Mouse (Mus musculus): ENCODE measurements around the gene Bmp5. TPM values are rescaled to one million over a fixed set of nuclear protein-coding genes. Genes with fewer than 3 reads are reported as not detected.
"Not testable (repeated sequence)": the region's sequence is repeated elsewhere in the genome, so short reads cannot be mapped to it uniquely, and the experiment has no call there.

Gene Bmp5
- polyA plus RNA-seq, 1 experiment from 2014 or later = 2.0 TPM

GRCm38 (mm10) chr9:75785959-75786358 is 10.8 kb downstream of the Bmp5 start:
- Histone ChIP-seq H3K36me3 (no peaks in the 10 kb centered on the region), H3K27me3 (no peaks in the 10 kb centered on the region), H3K4me2 (replicated peaks) (no peak overlapping the region), H3K4me1 (no peaks in the 10 kb centered on the region), H3K27ac (replicated peaks) (no peak overlapping the region), H3K9me3 (no peaks in the 10 kb centered on the region), H3K9ac (replicated peaks) (no peak overlapping the region), H3K4me3 (no peak overlapping the region)
- ATAC-seq (replicated peaks) = no peak
- 87% methylated on average over 5 of the region's 5 CpGs for WGBS

- Histone ChIP-seq H3K27ac (replicated peaks) (no peak overlapping the region), H3K27me3 (no peaks in the 10 kb centered on the region), H3K9ac (replicated peaks) (no peak overlapping the region), H3K4me2 (replicated peaks) (no peak overlapping the region), H3K4me1 (no peaks in the 10 kb centered on the region), H3K36me3 (no peaks in the 10 kb centered on the region), H3K4me3 (no peak overlapping the region), H3K9me3 (no peaks in the 10 kb centered on the region)
- 78% methylated on average over 15 of the region's 15 CpGs for WGBS
- ATAC-seq (replicated peaks) = no peak
These were observed 12.0 kb downstream of the Bmp5 start for GRCm38 (mm10) chr9:75787121-75787520.

GRCm38 (mm10) chr9:75789879-75790428 is 14.8 kb downstream of the Bmp5 start:
- no peak overlapping the region for H3K9ac ChIP-seq (replicated peaks)
- H3K27me3 ChIP-seq = no peaks in the 10 kb centered on the region
- H3K4me2 ChIP-seq (replicated peaks) = no peak overlapping the region
- no peak for ATAC-seq (replicated peaks)
- H3K4me3 ChIP-seq = no peak overlapping the region
- H3K36me3 ChIP-seq = no peaks in the 10 kb centered on the region
- H3K4me1 ChIP-seq = no peaks in the 10 kb centered on the region
- H3K27ac ChIP-seq (replicated peaks) = no peak overlapping the region
- no peaks in the 10 kb centered on the region for H3K9me3 ChIP-seq
- WGBS = 69% methylated on average over 7 of the region's 7 CpGs

- H3K27me3 ChIP-seq = no peaks in the 10 kb centered on the region
- no peaks in the 10 kb centered on the region for H3K4me1 ChIP-seq
- H3K9me3 ChIP-seq = no peaks in the 10 kb centered on the region
- H3K36me3 ChIP-seq = no peaks in the 10 kb centered on the region
- H3K4me3 ChIP-seq = no peak overlapping the region
- H3K9ac ChIP-seq (replicated peaks) = no peak overlapping the region
- H3K4me2 ChIP-seq (replicated peaks) = no peak overlapping the region
- H3K27ac ChIP-seq (replicated peaks) = no peak overlapping the region
- ATAC-seq (replicated peaks) = no peak
- WGBS = 80% methylated on average over 6 of the region's 6 CpGs
These were observed 29.8 kb downstream of the Bmp5 start for GRCm38 (mm10) chr9:75804940-75805339.

- not testable (repeated sequence) for H3K4me2 ChIP-seq (replicated peaks); H3K9ac ChIP-seq (replicated peaks)
- ATAC-seq (replicated peaks) = 0 out of 2 replicates have a peak, but pooled peaks have one; percentile 53
These were observed 33.0 kb downstream of the Bmp5 start for GRCm38 (mm10) chr9:75808179-75808578.

GRCm38 (mm10) chr9:75808659-75809058 is 33.5 kb downstream of the Bmp5 start:
- no peaks in the 10 kb centered on the region for H3K36me3 ChIP-seq
- no peaks in the 10 kb centered on the region for H3K27me3 ChIP-seq
- H3K4me3 ChIP-seq = no peak overlapping the region
- no peak overlapping the region for H3K4me2 ChIP-seq (replicated peaks)
- H3K4me1 ChIP-seq = no peaks in the 10 kb centered on the region
- no peak for ATAC-seq (replicated peaks)
- H3K27ac ChIP-seq (replicated peaks) = no peak overlapping the region
- 56% methylated on average over 7 of the region's 7 CpGs for WGBS
- no peaks in the 10 kb centered on the region for H3K9me3 ChIP-seq
- no peak overlapping the region for H3K9ac ChIP-seq (replicated peaks)

More at GRCm38 (mm10) chr9:75808179-75808578, 33.0 kb downstream of the Bmp5 start:
- not testable (repeated sequence) for H3K27ac ChIP-seq (replicated peaks); H3K4me3 ChIP-seq; H3K9me3 ChIP-seq; H3K27me3 ChIP-seq; H3K4me1 ChIP-seq; H3K36me3 ChIP-seq
- WGBS = 88% methylated on average over 4 of the region's 4 CpGs

- H3K4me3 ChIP-seq = no peak overlapping the region
- 98% methylated on average over 1 of the region's 1 CpGs for WGBS
- no peak overlapping the region for H3K9ac ChIP-seq (replicated peaks)
- no peak overlapping the region for H3K27ac ChIP-seq (replicated peaks)
- no peaks in the 10 kb centered on the region for H3K4me1 ChIP-seq
- no peak for ATAC-seq (replicated peaks)
- no peaks in the 10 kb centered on the region for H3K27me3 ChIP-seq
- no peak overlapping the region for H3K4me2 ChIP-seq (replicated peaks)
- H3K36me3 ChIP-seq = no peaks in the 10 kb centered on the region
- H3K9me3 ChIP-seq = no peaks in the 10 kb centered on the region
These were observed 40.0 kb downstream of the Bmp5 start for GRCm38 (mm10) chr9:75815161-75815560.

- no peak overlapping the region for H3K4me2 ChIP-seq (replicated peaks)
- H3K36me3 ChIP-seq = no peaks in the 10 kb centered on the region
- no peak overlapping the region for H3K9ac ChIP-seq (replicated peaks)
- no peaks in the 10 kb centered on the region for H3K4me1 ChIP-seq
- no peak overlapping the region for H3K27ac ChIP-seq (replicated peaks)
- no peak overlapping the region for H3K4me3 ChIP-seq
- no peaks in the 10 kb centered on the region for H3K27me3 ChIP-seq
- ATAC-seq (replicated peaks) = no peak
- no peaks in the 10 kb centered on the region for H3K9me3 ChIP-seq
- 84% methylated on average over 5 of the region's 5 CpGs for WGBS
These were observed 43.2 kb downstream of the Bmp5 start for GRCm38 (mm10) chr9:75818400-75818799.

GRCm38 (mm10) chr9:75832468-75832867 is 57.3 kb downstream of the Bmp5 start:
- Histone ChIP-seq H3K9ac (replicated peaks) (no peak overlapping the region), H3K9me3 (no peaks in the 10 kb centered on the region), H3K4me3 (no peak overlapping the region), H3K27me3 (no peaks in the 10 kb centered on the region), H3K27ac (replicated peaks) (no peak overlapping the region), H3K4me1 (no peaks in the 10 kb centered on the region), H3K4me2 (replicated peaks) (no peak overlapping the region), H3K36me3 (no peaks in the 10 kb centered on the region)
- WGBS = 64% methylated on average over 9 of the region's 9 CpGs
- no peak for ATAC-seq (replicated peaks)

- Histone ChIP-seq H3K27ac (replicated peaks) (no peak overlapping the region), H3K4me2 (replicated peaks) (no peak overlapping the region), H3K9ac (replicated peaks) (no peak overlapping the region), H3K4me1 (no peaks in the 10 kb centered on the region), H3K27me3 (no peaks in the 10 kb centered on the region), H3K36me3 (no peaks in the 10 kb centered on the region), H3K9me3 (no peaks in the 10 kb centered on the region), H3K4me3 (no peak overlapping the region)
- no peak for ATAC-seq (replicated peaks)
- 82% methylated on average over 5 of the region's 5 CpGs for WGBS
These were observed 58.1 kb downstream of the Bmp5 start for GRCm38 (mm10) chr9:75833189-75833732.

- H3K9me3 ChIP-seq = no peaks in the 10 kb centered on the region
- H3K9ac ChIP-seq (replicated peaks) = no peak overlapping the region
- H3K27ac ChIP-seq (replicated peaks) = no peak overlapping the region
- no peak overlapping the region for H3K4me2 ChIP-seq (replicated peaks)
- WGBS = 18% methylated on average over 3 of the region's 3 CpGs
- H3K4me1 ChIP-seq = no peaks in the 10 kb centered on the region
- no peaks in the 10 kb centered on the region for H3K36me3 ChIP-seq
- no peaks in the 10 kb centered on the region for H3K27me3 ChIP-seq
- no peak for ATAC-seq (replicated peaks)
- no peak overlapping the region for H3K4me3 ChIP-seq
These were observed 64.3 kb downstream of the Bmp5 start for GRCm38 (mm10) chr9:75839450-75839849.

- Histone ChIP-seq H3K27me3 (no peaks in the 10 kb centered on the region), H3K4me3 (no peak overlapping the region), H3K4me2 (replicated peaks) (no peak overlapping the region), H3K4me1 (no peaks in the 10 kb centered on the region), H3K27ac (replicated peaks) (no peak overlapping the region), H3K9me3 (no peaks in the 10 kb centered on the region), H3K9ac (replicated peaks) (no peak overlapping the region), H3K36me3 (no peaks in the 10 kb centered on the region)
- WGBS = 79% methylated on average over 6 of the region's 6 CpGs
- no peak for ATAC-seq (replicated peaks)
These were observed 65.7 kb downstream of the Bmp5 start for GRCm38 (mm10) chr9:75840841-75841240.

GRCm38 (mm10) chr9:75846010-75846409 is 70.8 kb downstream of the Bmp5 start:
- no peaks in the 10 kb centered on the region for H3K36me3 ChIP-seq
- H3K9me3 ChIP-seq = no peaks in the 10 kb centered on the region
- no peaks in the 10 kb centered on the region for H3K27me3 ChIP-seq
- no peak overlapping the region for H3K4me3 ChIP-seq
- no peak overlapping the region for H3K9ac ChIP-seq (replicated peaks)
- H3K27ac ChIP-seq (replicated peaks) = no peak overlapping the region
- ATAC-seq (replicated peaks) = no peak
- H3K4me2 ChIP-seq (replicated peaks) = no peak overlapping the region
- H3K4me1 ChIP-seq = no peaks in the 10 kb centered on the region

Data from forebrain, embryonic 15.5 days (tissue).